Mouse (Mus musculus) bone marrow macrophage, adult 2 months (primary cell): ENCODE results near the gene Haus6.

ENCODE experiments used
- CTCF ChIP-seq: IDR thresholded peaks from 2 replicates; pipeline ENCODE4 v1.5.1; 2012; ENCODE audit warnings: low read depth, mild to moderate bottlenecking, low read length, moderate library complexity
- POLR2A ChIP-seq: IDR thresholded peaks from 2 replicates; pipeline ENCODE4 v1.6.1; 2012; ENCODE audit warnings: mild to moderate bottlenecking, low read depth, low read length, borderline replicate concordance

- TF ChIP-seq POLR2A (no peak), CTCF (no peak)
Measured at GRCm38 (mm10) chr4:86558228-86558627, 53.6 kb downstream of the Haus6 start, which contains the start of gene Saxo1.
